Mouse (Mus musculus) liver, postnatal 0 days (tissue): ENCODE measurements around the gene Triobp.

Experiments used
- CTCF ChIP-seq: sonication (generic); IDR thresholded peaks from 2 replicates; pipeline ENCODE4 v1.5.1; 2016; ENCODE audit warnings: antibody characterized with exemption, low read depth
- EP300 ChIP-seq: IDR thresholded peaks from 2 replicates; pipeline ENCODE4 v1.6.1; 2016; ENCODE audit warnings: antibody characterized with exemption, low read depth, mild to moderate bottlenecking

DNA sequence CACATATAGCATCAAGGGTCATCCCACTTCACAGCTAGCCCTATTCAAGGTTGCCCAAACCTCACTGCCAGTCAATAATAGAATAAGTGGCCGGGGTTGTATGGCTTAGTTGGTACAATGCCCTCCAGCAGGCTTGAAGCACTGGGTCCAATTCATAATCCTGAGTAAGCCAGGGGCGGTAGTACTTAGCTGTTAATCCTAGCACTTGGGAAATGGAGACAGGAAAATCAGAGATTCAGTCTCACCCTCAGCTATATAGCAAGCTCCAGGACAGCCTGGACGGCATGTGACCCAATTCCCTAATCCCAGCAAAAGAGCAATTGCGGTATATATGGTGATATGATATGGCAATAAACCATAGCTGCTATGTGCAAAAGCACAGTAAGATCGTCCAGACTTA lies 59.5 kb downstream of the Triobp start:
- TF ChIP-seq CTCF (no peak), EP300 (no peak)
